ENCODE assay signal across 8 mouse cellular contexts in genomic region chr13:34255297-34255696, GRCm38 (mm10).
DNase-seq lines count a peak whose midpoint lies in the region; ATAC-seq lines count a peak whose summit lies in the region.
"Had no signal": no experiment of that assay in that cellular context is flagged by ENCODE, and none has a peak within 500 bp of the region (broad histone marks: within the 10 kb centered on the region; RNA-seq: fewer than 3 reads in every experiment).

No protein-coding gene starts in this region.

- DNase-seq in heart, adult 8-10 months (ENCODE audit: low spot score) = peak; percentile 8
- no peak for DNase-seq in heart, postnatal 25 days (ENCODE audit: low spot score)
- DNase-seq in B cell, adult 2 months = peak; percentile 28 to 31
- peak; percentile 70 for DNase-seq in brain, adult 2 months (ENCODE audit: low read depth, low spot score)
- peak; percentile 31 for DNase-seq in lung, postnatal 10 days
- DNase-seq in thymus, postnatal 25 days = no peak

- no peak for ATAC-seq in erythroid progenitor cell, adult 5-6 weeks (replicated peaks; ENCODE audit: low FRiP score, poor library complexity, severe bottlenecking)
- ATAC-seq: forebrain, embryonic 13.5 days had no signal

- intact Hi-C loops in heart, postnatal 25 days (cut with DNase I) = no loop called here

Comparison
In these comparisons a context has a peak if more than half of its experiments do, and no peak if none do; other contexts are left out.
1. DNase-seq: peak in heart, adult 8-10 months (single experiment), B cell, adult 2 months (2 of 2), brain, adult 2 months (single experiment) and lung, postnatal 10 days (single experiment); none in heart, postnatal 25 days (single experiment) and thymus, postnatal 25 days (single experiment).